Mouse (Mus musculus): Measurements from ENCODE around the gene Kcnj1.

Kcnj1 gene

GRCm38 (mm10) chr9:32448766-32449165 lies 76.5 kb downstream of the Kcnj1 start:
- DNase-seq (ENCODE audit: low spot score in 2 of 2) = no peak
